Mouse (Mus musculus): ENCODE measurements around the gene Zfp988.
"Not testable (repeated sequence)": the region's sequence is repeated elsewhere in the genome, so short reads cannot be mapped to it uniquely, and the experiment has no call there.

The Zfp988 gene

GRCm38 (mm10) chr4:147343042-147343908 is 37.8 kb downstream of the Zfp988 start:
- DNase-seq (ENCODE audit: low read depth), result not testable (repeated sequence)

- not testable (repeated sequence) for DNase-seq (ENCODE audit: low read depth)
Measured at GRCm38 (mm10) chr4:147345061-147345554, 39.6 kb downstream of the Zfp988 start.

GRCm38 (mm10) chr4:147346361-147347035 is 41.0 kb downstream of the Zfp988 start:
- not testable (repeated sequence) for DNase-seq (ENCODE audit: low read depth)

GRCm38 (mm10) chr4:147347300-147347699 is 41.8 kb downstream of the Zfp988 start:
- not testable (repeated sequence) for DNase-seq (ENCODE audit: low read depth)

GRCm38 (mm10) chr4:147347880-147348279 is 42.4 kb downstream of the Zfp988 start:
- not testable (repeated sequence) for DNase-seq (ENCODE audit: low read depth)

GRCm38 (mm10) chr4:147348401-147348800 is 42.9 kb downstream of the Zfp988 start:
- DNase-seq (ENCODE audit: low read depth), result not testable (repeated sequence)

- DNase-seq (ENCODE audit: low read depth), result not testable (repeated sequence)
Measured at GRCm38 (mm10) chr4:147348906-147349686, 43.6 kb downstream of the Zfp988 start.

GRCm38 (mm10) chr4:147349687-147350415 is 44.4 kb downstream of the Zfp988 start:
- DNase-seq (ENCODE audit: low read depth), result not testable (repeated sequence)

- not testable (repeated sequence) for DNase-seq (ENCODE audit: low read depth)
Measured at GRCm38 (mm10) chr4:147350541-147350940, 45.1 kb downstream of the Zfp988 start.

GRCm38 (mm10) chr4:147351376-147351980 is 46.0 kb downstream of the Zfp988 start:
- not testable (repeated sequence) for DNase-seq (ENCODE audit: low read depth)

GRCm38 (mm10) chr4:147353626-147354025 is 48.2 kb downstream of the Zfp988 start:
- DNase-seq (ENCODE audit: low read depth), result not testable (repeated sequence)

GRCm38 (mm10) chr4:147356042-147356441 is 50.6 kb downstream of the Zfp988 start:
- DNase-seq (ENCODE audit: low read depth), result not testable (repeated sequence)

GRCm38 (mm10) chr4:147357195-147357594 is 51.7 kb downstream of the Zfp988 start:
- not testable (repeated sequence) for DNase-seq (ENCODE audit: low read depth)

- DNase-seq (ENCODE audit: low read depth), result not testable (repeated sequence)
Measured at GRCm38 (mm10) chr4:147361003-147361402, 55.5 kb downstream of the Zfp988 start, which contains the start of gene Zfp978. TSS of gene Zfp978 (plus strand) at chr4:147361303.

- DNase-seq (ENCODE audit: low read depth), result not testable (repeated sequence)
Measured at GRCm38 (mm10) chr4:147361872-147362271, 56.4 kb downstream of the Zfp988 start.

- DNase-seq (ENCODE audit: low read depth), result not testable (repeated sequence)
Measured at GRCm38 (mm10) chr4:147369564-147369963, 64.1 kb downstream of the Zfp988 start.

- not testable (repeated sequence) for DNase-seq (ENCODE audit: low read depth)
Measured at GRCm38 (mm10) chr4:147383199-147383598, 77.7 kb downstream of the Zfp988 start.
